8 mouse cellular contexts compared by ENCODE assay signal in the genomic region with DNA sequence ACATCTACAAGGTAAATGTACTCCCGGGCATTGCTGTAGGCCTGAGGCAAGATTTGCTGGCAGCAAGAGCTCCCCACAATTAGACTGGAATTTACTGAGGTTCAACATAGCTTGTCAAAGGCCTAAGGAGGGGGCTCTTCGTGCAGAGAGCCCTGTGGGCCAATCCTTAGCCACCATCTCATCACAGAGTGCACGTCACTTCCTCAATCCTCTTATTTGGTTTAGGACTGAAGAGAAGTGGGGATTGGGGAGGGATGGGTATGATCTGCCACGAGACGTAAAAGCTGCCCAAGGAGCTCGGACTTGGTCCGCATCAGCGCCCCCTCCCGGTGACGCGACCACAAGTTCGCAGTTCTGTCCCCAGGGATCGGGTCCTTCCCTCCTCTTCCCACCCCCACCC. TPM values are rescaled to one million over a fixed set of nuclear protein-coding genes. Genes with fewer than 3 reads are reported as not detected.
DNase-seq lines count a peak whose midpoint lies in the region; ATAC-seq and TF ChIP-seq lines count a peak whose summit lies in the region.

No protein-coding gene starts in this region.

- H3K79me2 ChIP-seq in MEL (ENCODE audit: control insufficient read depth, insufficient read depth, low read length, poor library complexity), result peaks cover 34% of the 10 kb centered on the region

- DNase-seq in MEL (ENCODE audit: low read depth, low spot score), result peak; percentile 97
- DNase-seq in cerebellum, adult 11 months, result peak; percentile 73
- peak; percentile 87 to 88 for DNase-seq in heart, postnatal 14 days
- DNase-seq in layer of hippocampus, adult 18-20 months (ENCODE audit: low spot score in 2 of 2), result peak; percentile 79 to 90
- DNase-seq in lung, adult 2 months, result peak; percentile 75
- peak; percentile 79 for DNase-seq in thymus, adult 2 months

- peak overlapping the region; percentile 83 for H3K9ac ChIP-seq in MEL (ENCODE audit: control insufficient read depth, low read depth, low read length, poor library complexity, severe bottlenecking)
- peak overlapping the region; percentile 76 for H3K9ac ChIP-seq in forebrain, embryonic 13.5 days
- peak overlapping the region; percentile 65 for H3K9ac ChIP-seq in neural tube, embryonic 15.5 days (replicated peaks)

- H3K27ac ChIP-seq in MEL (ENCODE audit: control insufficient read depth, low read depth, low read length), result peak overlapping the region; percentile 18; the same call in 1 of the 2 replicates
- peak overlapping the region; percentile 84 for H3K27ac ChIP-seq in forebrain, embryonic 13.5 days
- H3K27ac ChIP-seq in neural tube, embryonic 15.5 days (replicated peaks), result peak overlapping the region; percentile 95
- H3K27ac ChIP-seq in thymus, adult 2 months (ENCODE audit: control insufficient read depth, insufficient read depth, low read length), result peak overlapping the region; percentile 6; the same call in 1 of the 2 replicates

- peak overlapping the region; percentile 58 to 73 for H3K4me3 ChIP-seq in MEL (ENCODE audit: control insufficient read depth in 1 of 2, insufficient read depth in 1 of 2, low read depth in 2 of 2, low read length in 2 of 2)
- peak overlapping the region; percentile 76 for H3K4me3 ChIP-seq in forebrain, embryonic 13.5 days
- peak overlapping the region; percentile 92 for H3K4me3 ChIP-seq in lung, adult 2 months (replicated peaks; ENCODE audit: extremely low read depth, low read depth, low read length)
- H3K4me3 ChIP-seq in neural tube, embryonic 15.5 days (replicated peaks), result peak overlapping the region; percentile 82
- H3K4me3 ChIP-seq in thymus, adult 2 months (ENCODE audit: control insufficient read depth, insufficient read depth, low read length), result peak overlapping the region; percentile 88

- TF ChIP-seq EP300 in MEL (IDR thresholded peaks at IDR 0.05; ENCODE audit: low read depth in 1 of 2, low read length in 2 of 2), result 0 out of 4 replicates have a peak, but pooled peaks of 1 of the 2 experiments have one; percentile 34

- H3K4me1 ChIP-seq in MEL (ENCODE audit: control insufficient read depth in 1 of 2, insufficient read depth in 2 of 2, low read length in 2 of 2), result peaks cover 22 to 24% of the 10 kb centered on the region in 2 experiments
- peaks cover 41% of the 10 kb centered on the region for H3K4me1 ChIP-seq in forebrain, embryonic 13.5 days
- peaks cover 4% of the 10 kb centered on the region for H3K4me1 ChIP-seq in lung, adult 2 months (ENCODE audit: control insufficient read depth, insufficient read depth, low read length)
- H3K4me1 ChIP-seq in neural tube, embryonic 15.5 days, result peaks cover 14% of the 10 kb centered on the region
- H3K4me1 ChIP-seq in thymus, adult 2 months (replicated peaks; ENCODE audit: control insufficient read depth, insufficient read depth, low read length), result peaks cover 5% of the 10 kb centered on the region; the same call in 1 of the 2 replicates

- peak; percentile 55 to 83 (median 63) for TF ChIP-seq CTCF in MEL (IDR thresholded peaks at IDR 0.05 in 2 of 3, conservative IDR thresholded peaks at IDR 0.05 in 1 of 3; ENCODE audit: control insufficient read depth in 1 of 3, insufficient read depth in 1 of 3, low read depth in 2 of 3, low read length in 3 of 3, poor library complexity in 1 of 3, severe bottlenecking in 1 of 3)
- peak; percentile 71 for TF ChIP-seq CTCF in lung, adult 2 months (IDR thresholded peaks at IDR 0.05; ENCODE audit: insufficient read depth, low read length)
- 0 out of 2 replicates have a peak, but pooled peaks have one; percentile 12 for TF ChIP-seq CTCF in thymus, adult 2 months (IDR thresholded peaks at IDR 0.05; ENCODE audit: borderline replicate concordance, control insufficient read depth, extremely low read depth, insufficient read depth, low read length, poor library complexity)

- WGBS in forebrain, embryonic 13.5 days, result 0% methylated on average over 10 of the region's 13 CpGs
- under 1% methylated on average over 13 of the region's 13 CpGs for WGBS in lung, adult 2 months
- WGBS in neural tube, embryonic 15.5 days, result 0% methylated on average over 13 of the region's 13 CpGs
- 0% methylated on average over 13 of the region's 13 CpGs for WGBS in thymus, adult 2 months

- intact Hi-C loops in heart, postnatal 14 days (cut with DNase I), result loop anchor here (2.0 kb wide), 1 partner anchor 61 kb away; no protein-coding TSS in a partner anchor

- H3K36me3 ChIP-seq in MEL (ENCODE audit: control insufficient read depth in 1 of 2, insufficient read depth in 2 of 2, low read length in 2 of 2), result peaks cover 0 to 37% of the 10 kb centered on the region in 2 experiments; a peak in 2 of 4 replicates
- H3K36me3 ChIP-seq in forebrain, embryonic 13.5 days (ENCODE audit: poor library complexity, severe bottlenecking), result no peaks in the 10 kb centered on the region
- no peaks in the 10 kb centered on the region for H3K36me3 ChIP-seq in neural tube, embryonic 15.5 days
- no peaks in the 10 kb centered on the region for H3K36me3 ChIP-seq in thymus, adult 2 months (ENCODE audit: control insufficient read depth, insufficient read depth, low read length)

- peak overlapping the region; percentile 73 for H3K4me2 ChIP-seq in forebrain, embryonic 13.5 days
- peak overlapping the region; percentile 79 for H3K4me2 ChIP-seq in neural tube, embryonic 15.5 days

- TF ChIP-seq RAD21 in MEL (IDR thresholded peaks at IDR 0.05; ENCODE audit: low read depth, low read length), result no peak; the same call in 1 of the 2 replicates

- TF ChIP-seq POLR2A in MEL (IDR thresholded peaks at IDR 0.05; ENCODE audit: control insufficient read depth in 1 of 2, insufficient read depth in 1 of 2, low read depth in 1 of 2, low read length in 2 of 2, poor library complexity in 1 of 2), result 0 out of 4 replicates have a peak, but pooled peaks of 1 of the 2 experiments have one; percentile 6
- TF ChIP-seq POLR2A in lung, adult 2 months (IDR thresholded peaks at IDR 0.05; ENCODE audit: borderline replicate concordance, extremely low read depth, low read depth, low read length), result peak; percentile 25; the same call in 1 of the 2 replicates
- no peak for TF ChIP-seq POLR2A in thymus, adult 2 months (IDR thresholded peaks at IDR 0.05; ENCODE audit: control insufficient read depth, extremely low read depth, insufficient read depth, low read length, poor library complexity)

- no peaks in the 10 kb centered on the region for H3K9me3 ChIP-seq in MEL (replicated peaks; ENCODE audit: insufficient read depth, low read length)
- no peaks in the 10 kb centered on the region for H3K9me3 ChIP-seq in forebrain, embryonic 13.5 days (replicated peaks)
- no peaks in the 10 kb centered on the region for H3K9me3 ChIP-seq in neural tube, embryonic 15.5 days (replicated peaks)

- peak; percentile 91 for ATAC-seq in forebrain, embryonic 13.5 days
- peak; percentile 94 for ATAC-seq in neural tube, embryonic 15.5 days (ENCODE audit: low FRiP score)

- no peaks in the 10 kb centered on the region for H3K27me3 ChIP-seq in MEL (ENCODE audit: control insufficient read depth in 1 of 2, insufficient read depth in 2 of 2, low read length in 2 of 2)
- peaks cover 14% of the 10 kb centered on the region; the same call in 1 of the 2 replicates for H3K27me3 ChIP-seq in forebrain, embryonic 13.5 days
- 0 out of 2 replicates have a peak, but pooled peaks cover 3% of the 10 kb centered on the region for H3K27me3 ChIP-seq in neural tube, embryonic 15.5 days (replicated peaks)
- no peaks in the 10 kb centered on the region for H3K27me3 ChIP-seq in thymus, adult 2 months (ENCODE audit: control insufficient read depth, insufficient read depth, low read length)

TF ChIP-seq in MEL, 35 proteins besides CTCF, POLR2A, EP300 and RAD21 (continues in another document):
- TF ChIP-seq POLR2AphosphoS2 (IDR thresholded peaks at IDR 0.05; ENCODE audit: low read length) (no peak; the same call in 1 of the 2 replicates), MYB (IDR thresholded peaks at IDR 0.05; ENCODE audit: low read depth, low read length) (no peak), ZC3H11A (IDR thresholded peaks at IDR 0.05; ENCODE audit: low read depth, low read length) (no peak), E2F4 (IDR thresholded peaks at IDR 0.05; ENCODE audit: borderline replicate concordance, low read depth, low read length) (no peak), TAL1 (IDR thresholded peaks at IDR 0.05; ENCODE audit: low read length) (no peak), KAT2A (conservative IDR thresholded peaks at IDR 0.05; ENCODE audit: low read depth, low read length) (0 out of 2 replicates have a peak, but pooled peaks have one; percentile 28)

RNA-seq across cellular contexts. Expression of gene Oat, which starts 0.6 kb away (rescaled TPM):
- total RNA-seq in MEL (2012; rRNA removed), result 226 and 236 TPM in 2 replicates
- polyA plus RNA-seq in MEL (2012; ENCODE audit: insufficient read depth in 1 of 2, insufficient read length in 2 of 2, low read depth in 1 of 2, low replicate concordance in 2 of 2, missing spikeins in 1 of 2), result 100 to 1,000 TPM; 190 to 209 TPM
- 115 and 123 TPM in 2 replicates for polyA plus RNA-seq in forebrain, embryonic 13.5 days (2015; fragmentation: Nextera tagmentation; extraction: Ambion mirVana)
- 100 to 1,000 TPM; 120 to 122 TPM for total RNA-seq in heart, postnatal 14 days (2021)
- total RNA-seq in layer of hippocampus, adult 18-20 months (2021), result 100 to 1,000 TPM in 1 of 2 experiments, 10 to 100 TPM in 1; 98.8 to 103 TPM
- polyA plus RNA-seq in lung, adult 2 months (2012; rRNA removed), result 126 and 152 TPM in 2 replicates
- polyA plus RNA-seq in neural tube, embryonic 15.5 days (2015; fragmentation: Nextera tagmentation; extraction: Ambion mirVana), result 105 and 153 TPM in 2 replicates
- polyA plus RNA-seq in thymus, adult 2 months (2012; rRNA removed), result 48.3 and 51.4 TPM in 2 replicates

RNA-seq across cellular contexts. Expression of gene Nkx1-2, which starts 23.8 kb away (rescaled TPM):
- total RNA-seq in MEL (2012; rRNA removed), result 1.5 and 2.4 TPM in 2 replicates
- 1 to 10 TPM in 1 of 2 experiments, not detected in 1; 2.8 TPM for polyA plus RNA-seq in MEL (2012; ENCODE audit: insufficient read depth in 1 of 2, insufficient read length in 2 of 2, low read depth in 1 of 2, low replicate concordance in 2 of 2, missing spikeins in 1 of 2)
- 0.08 TPM in 1 of 2 replicates, not detected in the other for polyA plus RNA-seq in forebrain, embryonic 13.5 days (2015; fragmentation: Nextera tagmentation; extraction: Ambion mirVana)
- not detected for total RNA-seq in heart, postnatal 14 days (2021)
- not detected for total RNA-seq in layer of hippocampus, adult 18-20 months (2021)
- polyA plus RNA-seq in lung, adult 2 months (2012; rRNA removed), result not detected in 2 replicates
- polyA plus RNA-seq in neural tube, embryonic 15.5 days (2015; fragmentation: Nextera tagmentation; extraction: Ambion mirVana), result 0.11 and 0.46 TPM in 2 replicates
- polyA plus RNA-seq in thymus, adult 2 months (2012; rRNA removed), result 0.24 and 0.27 TPM in 2 replicates

RNA-seq across cellular contexts. Expression of gene Lhpp, which starts 34.8 kb away (rescaled TPM):
- total RNA-seq in MEL (2012; rRNA removed), result 30.3 and 31.0 TPM in 2 replicates
- 10 to 100 TPM in 1 of 2 experiments, not detected in 1; 39.3 TPM for polyA plus RNA-seq in MEL (2012; ENCODE audit: insufficient read depth in 1 of 2, insufficient read length in 2 of 2, low read depth in 1 of 2, low replicate concordance in 2 of 2, missing spikeins in 1 of 2)
- 14.5 and 16.8 TPM in 2 replicates for polyA plus RNA-seq in forebrain, embryonic 13.5 days (2015; fragmentation: Nextera tagmentation; extraction: Ambion mirVana)
- total RNA-seq in heart, postnatal 14 days (2021), result 10 to 100 TPM; 12.9 to 13.6 TPM
- 10 to 100 TPM; 20.3 to 26.5 TPM for total RNA-seq in layer of hippocampus, adult 18-20 months (2021)
- 12.4 and 17.1 TPM in 2 replicates for polyA plus RNA-seq in lung, adult 2 months (2012; rRNA removed)
- polyA plus RNA-seq in neural tube, embryonic 15.5 days (2015; fragmentation: Nextera tagmentation; extraction: Ambion mirVana), result 41.4 and 46.9 TPM in 2 replicates
- polyA plus RNA-seq in thymus, adult 2 months (2012; rRNA removed), result 10.0 and 12.0 TPM in 2 replicates

Comparison
In these comparisons a context has a peak if more than half of its experiments do, and no peak if none do; other contexts are left out.
1. Peak in every context shown above with its lines: DNase-seq, ATAC-seq, H3K4me3 ChIP-seq and H3K27ac ChIP-seq.
2. H3K27ac ChIP-seq: peak in every context shown above with its lines; median percentile 95 in neural tube, embryonic 15.5 days; 84 in forebrain, embryonic 13.5 days; 18 in MEL; 6 in thymus, adult 2 months.
3. CTCF ChIP-seq: peak in every context shown above with its lines; median percentile 71 in lung, adult 2 months; 63 in MEL; 12 in thymus, adult 2 months.